Mouse (Mus musculus): ENCODE measurements around the gene Fgd2. TPM values are rescaled to one million over a fixed set of nuclear protein-coding genes. Genes with fewer than 3 reads are reported as not detected.

Gene Fgd2
- polyA plus RNA-seq, 1 experiment from 2014 or later = 29.2 TPM

- Histone ChIP-seq H3K36me3 (ENCODE audit: inconsistent target) (no peaks in the 10 kb centered on the region), H3K79me2 (ENCODE audit: inconsistent target) (no peaks in the 10 kb centered on the region), H3K4me3 (ENCODE audit: inconsistent target) (no peak overlapping the region), H3K27ac (no peak overlapping the region)
- WGBS (ENCODE audit: missing documents) = 96% methylated on average over 5 of the region's 5 CpGs
Measured at GRCm38 (mm10) chr17:29407405-29407804, 46.7 kb downstream of the Fgd2 start.

GRCm38 (mm10) chr17:29408364-29408763, 47.6 kb downstream of the Fgd2 start:
- no peaks in the 10 kb centered on the region for H3K36me3 ChIP-seq (ENCODE audit: inconsistent target)
- H3K27ac ChIP-seq = no peak overlapping the region
- H3K79me2 ChIP-seq (ENCODE audit: inconsistent target) = no peaks in the 10 kb centered on the region
- no peak overlapping the region for H3K4me3 ChIP-seq (ENCODE audit: inconsistent target)
- 89% methylated on average over 12 of the region's 13 CpGs for WGBS (ENCODE audit: missing documents)

- no peaks in the 10 kb centered on the region for H3K79me2 ChIP-seq (ENCODE audit: inconsistent target)
- no peaks in the 10 kb centered on the region for H3K36me3 ChIP-seq (ENCODE audit: inconsistent target)
- WGBS (ENCODE audit: missing documents) = 89% methylated on average over 5 of the region's 5 CpGs
- no peak overlapping the region for H3K4me3 ChIP-seq (ENCODE audit: inconsistent target)
- no peak overlapping the region for H3K27ac ChIP-seq
Measured at GRCm38 (mm10) chr17:29409800-29410343, 49.2 kb downstream of the Fgd2 start.

DNA sequence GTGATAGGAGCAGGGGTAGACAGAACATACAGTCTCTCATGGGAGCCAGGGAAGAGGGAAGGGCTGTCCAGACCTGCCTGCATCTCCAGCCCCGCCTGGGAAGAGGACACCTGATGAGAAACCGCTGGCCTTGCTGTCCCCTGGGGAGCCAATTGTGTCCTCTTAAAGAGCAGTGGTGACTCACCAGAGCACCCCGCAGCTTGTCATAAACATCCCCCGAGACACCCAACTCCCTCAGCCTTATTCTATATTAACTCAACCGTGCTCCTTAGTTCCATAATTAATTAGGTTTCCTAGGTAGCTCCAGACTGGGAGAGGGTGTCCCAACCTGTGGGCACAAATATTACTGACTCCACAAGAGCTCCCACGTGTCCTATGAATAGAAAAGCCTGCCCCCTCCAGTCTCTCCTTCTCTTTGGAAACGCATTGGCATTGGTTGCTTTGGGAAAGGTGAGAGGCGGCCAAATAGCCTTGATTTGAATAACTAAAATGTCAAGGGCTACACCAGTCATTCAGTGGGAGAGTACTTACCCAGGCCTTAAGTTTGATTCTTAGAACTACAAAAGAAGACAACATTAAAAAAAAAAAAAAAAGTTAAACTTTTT, 51.2 kb downstream of the Fgd2 start:
- no peak overlapping the region for H3K27ac ChIP-seq
- H3K4me3 ChIP-seq (ENCODE audit: inconsistent target) = no peak overlapping the region
- no peaks in the 10 kb centered on the region for H3K36me3 ChIP-seq (ENCODE audit: inconsistent target)
- WGBS (ENCODE audit: missing documents) = 95% methylated on average over 8 of the region's 8 CpGs
- H3K79me2 ChIP-seq (ENCODE audit: inconsistent target) = no peaks in the 10 kb centered on the region

DNA sequence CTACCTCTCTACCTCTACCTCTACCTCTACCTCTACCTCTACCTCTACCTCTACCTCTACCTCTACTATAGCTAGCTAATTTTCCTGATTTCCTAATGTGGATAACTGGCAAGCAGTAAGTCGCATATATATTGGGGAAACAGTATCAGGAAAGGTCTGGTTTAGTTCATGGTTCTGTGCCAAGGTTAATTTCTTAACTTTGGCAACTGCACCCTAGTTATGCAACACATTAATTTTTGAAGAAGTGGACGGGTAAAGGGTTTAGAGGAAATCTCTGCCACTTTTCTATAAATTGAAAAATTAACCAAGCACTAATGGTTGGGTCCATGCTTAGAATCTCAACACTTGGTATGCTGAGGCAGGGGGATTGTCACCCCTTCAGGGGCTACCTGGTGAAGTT, 53.9 kb downstream of the Fgd2 start:
- no peak overlapping the region for H3K27ac ChIP-seq
- no peaks in the 10 kb centered on the region for H3K36me3 ChIP-seq (ENCODE audit: inconsistent target)
- H3K4me3 ChIP-seq (ENCODE audit: inconsistent target) = no peak overlapping the region
- WGBS (ENCODE audit: missing documents) = 32% methylated on average over 2 of the region's 2 CpGs
- no peaks in the 10 kb centered on the region for H3K79me2 ChIP-seq (ENCODE audit: inconsistent target)

DNA sequence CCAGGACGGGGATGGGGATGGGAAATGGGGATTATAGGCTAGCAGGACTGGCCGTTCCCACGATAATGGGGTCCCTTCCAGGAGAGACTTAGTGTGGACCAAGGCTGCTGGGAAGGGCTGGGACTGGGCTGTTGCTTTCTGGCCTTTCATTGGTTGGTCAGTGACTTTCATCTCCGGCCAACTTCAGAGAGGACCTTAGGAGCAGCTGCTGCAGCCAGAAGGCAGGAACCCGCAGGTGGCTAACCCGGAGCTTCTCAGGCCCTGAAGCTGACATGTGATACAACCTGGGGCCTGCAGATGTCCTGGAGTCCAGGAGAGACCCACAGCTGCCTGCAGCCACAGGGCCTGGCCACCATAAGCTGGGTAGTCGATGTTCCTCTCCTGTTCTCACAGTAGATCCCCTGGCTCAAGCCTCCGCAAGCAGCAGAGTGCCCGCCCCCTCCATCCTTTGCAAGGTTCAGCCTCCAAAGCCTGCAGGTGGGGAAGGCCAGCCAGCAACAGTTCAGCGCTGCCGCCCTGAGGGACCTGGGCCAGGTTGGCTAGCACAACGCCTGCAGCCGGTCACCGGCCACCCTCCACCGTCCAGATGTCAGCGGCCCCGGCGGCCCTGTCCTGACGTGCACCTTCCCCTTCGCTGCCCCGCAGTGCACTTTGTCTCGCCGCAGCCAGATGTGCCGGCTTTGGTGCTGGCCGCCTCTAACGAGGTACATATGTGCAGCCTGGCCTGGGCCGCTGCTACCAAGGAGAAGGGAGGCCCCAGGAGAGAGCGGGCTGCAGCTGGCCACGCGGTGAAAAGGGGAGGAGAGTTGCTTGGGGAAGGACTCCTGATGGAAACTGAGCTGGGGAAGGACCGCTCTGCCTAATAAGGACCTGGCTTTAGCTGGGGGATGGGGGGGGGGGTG, 55.3 kb downstream of the Fgd2 start:
- Histone ChIP-seq H3K79me2 (ENCODE audit: inconsistent target) (no peaks in the 10 kb centered on the region), H3K4me3 (ENCODE audit: inconsistent target) (no peak overlapping the region), H3K27ac (no peak overlapping the region), H3K36me3 (ENCODE audit: inconsistent target) (no peaks in the 10 kb centered on the region)
- whole genome bisulfite sequencing (ENCODE audit: missing documents) = 55% methylated on average over 28 of the region's 31 CpGs

- H3K79me2 ChIP-seq (ENCODE audit: inconsistent target) = no peaks in the 10 kb centered on the region
- no peak overlapping the region for H3K27ac ChIP-seq
- no peaks in the 10 kb centered on the region for H3K36me3 ChIP-seq (ENCODE audit: inconsistent target)
- H3K4me3 ChIP-seq (ENCODE audit: inconsistent target) = no peak overlapping the region
- 86% methylated on average over 5 of the region's 5 CpGs for WGBS (ENCODE audit: missing documents)
Measured at GRCm38 (mm10) chr17:29416757-29417156, 56.0 kb downstream of the Fgd2 start.

DNA sequence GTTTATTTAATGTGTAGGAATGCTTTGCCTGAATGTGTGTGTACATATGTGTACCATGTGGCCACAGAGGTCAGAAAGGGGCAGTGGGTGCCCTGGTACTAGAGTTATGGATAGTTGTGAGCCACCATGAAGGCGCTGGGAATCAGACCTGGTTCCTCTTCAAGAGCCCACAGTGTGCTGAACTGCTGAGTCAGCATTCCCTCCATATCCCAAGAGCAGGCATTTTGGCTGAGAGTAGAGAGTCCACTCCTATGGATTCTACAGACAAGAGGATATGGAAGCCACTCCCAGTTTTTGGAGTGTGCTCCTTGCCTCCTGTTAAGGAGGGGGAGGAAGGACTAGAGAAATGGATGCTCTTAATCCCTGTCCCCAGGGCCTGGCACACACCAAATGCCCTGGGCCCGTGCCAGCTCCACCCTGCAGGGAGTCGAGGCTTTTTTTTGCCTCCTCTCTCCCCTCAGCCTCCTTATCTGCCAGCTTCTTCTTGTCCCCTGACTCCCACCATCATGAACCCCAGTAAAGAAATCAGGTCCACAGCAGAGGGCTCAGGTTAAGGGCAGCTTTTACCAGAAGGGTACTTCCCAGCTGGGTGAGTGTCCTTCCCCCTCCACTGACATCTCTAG, 58.2 kb downstream of the Fgd2 start:
- no peaks in the 10 kb centered on the region for H3K36me3 ChIP-seq (ENCODE audit: inconsistent target)
- H3K79me2 ChIP-seq (ENCODE audit: inconsistent target) = no peaks in the 10 kb centered on the region
- WGBS (ENCODE audit: missing documents) = 87% methylated on average over 3 of the region's 3 CpGs
- no peak overlapping the region for H3K4me3 ChIP-seq (ENCODE audit: inconsistent target)
- H3K27ac ChIP-seq = no peak overlapping the region

GRCm38 (mm10) chr17:29419976-29420739, 59.4 kb downstream of the Fgd2 start:
- 89% methylated on average over 12 of the region's 12 CpGs for WGBS (ENCODE audit: missing documents)
- Histone ChIP-seq H3K4me3 (ENCODE audit: inconsistent target) (no peak overlapping the region), H3K79me2 (ENCODE audit: inconsistent target) (no peaks in the 10 kb centered on the region), H3K36me3 (ENCODE audit: inconsistent target) (no peaks in the 10 kb centered on the region), H3K27ac (no peak overlapping the region)

DNA sequence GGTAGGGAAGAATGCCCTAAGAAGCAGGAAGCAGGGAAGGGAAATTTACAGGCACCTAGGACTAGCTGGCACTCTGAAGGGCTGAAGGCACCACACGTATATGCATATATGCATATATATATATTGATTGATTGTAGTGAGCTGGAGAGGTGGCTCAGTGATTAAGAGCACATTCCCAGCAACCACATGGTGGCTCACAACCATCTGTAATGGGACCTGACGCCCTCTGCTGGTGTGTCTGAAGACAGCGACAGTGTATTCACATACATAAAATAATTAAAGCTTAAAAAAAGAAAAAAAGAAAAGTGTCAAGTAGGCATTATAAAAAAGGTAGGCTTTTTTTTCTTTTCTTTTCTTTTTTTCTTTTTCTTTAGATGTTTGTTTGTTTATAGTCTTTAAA, 60.6 kb downstream of the Fgd2 start:
- no peaks in the 10 kb centered on the region for H3K79me2 ChIP-seq (ENCODE audit: inconsistent target)
- no peak overlapping the region for H3K27ac ChIP-seq
- 87% methylated on average over 3 of the region's 3 CpGs for WGBS (ENCODE audit: missing documents)
- no peak overlapping the region for H3K4me3 ChIP-seq (ENCODE audit: inconsistent target)
- no peaks in the 10 kb centered on the region for H3K36me3 ChIP-seq (ENCODE audit: inconsistent target)

- Histone ChIP-seq H3K4me3 (ENCODE audit: inconsistent target) (no peak overlapping the region), H3K27ac (no peak overlapping the region), H3K36me3 (ENCODE audit: inconsistent target) (no peaks in the 10 kb centered on the region), H3K79me2 (ENCODE audit: inconsistent target) (no peaks in the 10 kb centered on the region)
- 92% methylated on average over 6 of the region's 6 CpGs for WGBS (ENCODE audit: missing documents)
Measured at GRCm38 (mm10) chr17:29422337-29422736, 61.6 kb downstream of the Fgd2 start.

DNA sequence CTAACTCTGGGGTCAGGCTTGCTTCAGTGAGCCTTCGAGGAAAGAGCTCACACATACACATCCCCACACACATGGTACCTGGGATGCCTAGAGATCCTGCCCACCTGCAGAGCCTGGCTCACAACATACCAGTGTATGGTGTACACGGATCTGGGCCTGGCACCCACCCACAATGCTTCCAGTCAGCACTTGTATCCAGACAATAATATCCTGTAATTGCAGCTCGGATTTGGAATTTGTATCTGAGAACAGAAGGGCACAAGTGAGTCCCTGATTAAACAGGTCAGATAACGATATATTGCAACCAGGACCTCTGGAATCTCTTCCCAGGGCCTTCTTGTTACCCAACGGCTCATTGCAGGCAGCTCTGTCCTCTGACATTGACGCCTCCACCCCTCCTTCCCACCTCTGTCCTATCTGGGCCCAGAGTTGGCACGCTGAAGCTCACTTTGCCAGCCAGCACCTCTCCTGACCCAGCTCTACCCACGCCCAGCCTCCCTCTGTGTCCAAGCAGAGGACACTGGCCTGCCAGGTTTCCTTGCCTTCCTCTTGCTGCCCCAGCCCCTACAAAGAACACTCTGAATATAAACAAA, 62.3 kb downstream of the Fgd2 start:
- Histone ChIP-seq H3K27ac (no peak overlapping the region), H3K36me3 (ENCODE audit: inconsistent target) (no peaks in the 10 kb centered on the region), H3K4me3 (ENCODE audit: inconsistent target) (no peak overlapping the region), H3K79me2 (ENCODE audit: inconsistent target) (no peaks in the 10 kb centered on the region)
- WGBS (ENCODE audit: missing documents) = 97% methylated on average over 8 of the region's 8 CpGs

DNA sequence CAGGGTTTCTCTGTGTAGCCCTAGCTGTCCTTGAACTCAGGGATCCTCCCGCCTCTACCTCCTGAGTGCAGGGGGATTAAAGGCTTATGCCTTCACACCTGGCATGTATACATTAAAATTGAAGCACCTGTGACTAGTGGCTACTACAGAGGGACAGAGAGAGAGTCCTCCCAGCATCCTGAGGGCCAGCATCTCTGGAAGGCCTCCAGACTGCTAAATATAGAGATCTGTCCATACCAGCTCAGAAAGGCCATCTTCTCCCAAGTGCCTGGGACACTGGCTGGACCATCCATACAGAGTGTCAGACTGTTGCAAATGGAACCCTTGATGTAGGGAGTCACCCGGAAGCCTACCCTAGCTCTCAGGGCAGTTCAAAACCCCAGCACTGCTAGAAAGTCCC, 63.3 kb downstream of the Fgd2 start:
- H3K4me3 ChIP-seq (ENCODE audit: inconsistent target) = no peak overlapping the region
- H3K79me2 ChIP-seq (ENCODE audit: inconsistent target) = no peaks in the 10 kb centered on the region
- no peak overlapping the region for H3K27ac ChIP-seq
- no peaks in the 10 kb centered on the region for H3K36me3 ChIP-seq (ENCODE audit: inconsistent target)
- 92% methylated on average over 2 of the region's 2 CpGs for WGBS (ENCODE audit: missing documents)

DNA sequence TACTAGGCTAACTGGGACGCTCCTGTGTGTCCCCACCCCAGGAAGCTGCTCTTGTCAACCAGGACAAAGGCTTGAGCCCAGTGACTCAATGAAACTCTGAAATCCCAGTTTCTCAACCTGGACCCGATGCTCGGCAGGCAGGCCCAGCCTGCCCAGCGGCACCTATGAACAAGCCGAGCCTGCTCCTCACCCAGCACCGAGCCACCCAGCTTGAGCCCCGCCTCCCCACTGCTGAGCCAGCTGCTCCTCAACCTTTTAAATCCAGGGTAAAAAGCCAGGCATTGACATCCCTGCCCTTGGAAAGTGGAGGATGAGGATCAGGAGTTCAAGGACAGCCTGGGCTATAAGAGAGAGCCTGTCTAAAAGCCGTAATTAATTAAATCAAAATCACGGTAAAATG, 64.6 kb downstream of the Fgd2 start:
- H3K4me3 ChIP-seq (ENCODE audit: inconsistent target) = no peak overlapping the region
- 93% methylated on average over 9 of the region's 9 CpGs for WGBS (ENCODE audit: missing documents)

More for the DNA sequence above, 64.6 kb downstream of the Fgd2 start:
- no peak overlapping the region for H3K27ac ChIP-seq
- no peaks in the 10 kb centered on the region for H3K36me3 ChIP-seq (ENCODE audit: inconsistent target)
- H3K79me2 ChIP-seq (ENCODE audit: inconsistent target) = no peaks in the 10 kb centered on the region
